Mouse (Mus musculus): Measurements from ENCODE around the gene Rab3gap1. TPM values are rescaled to one million over a fixed set of nuclear protein-coding genes. Genes with fewer than 3 reads are reported as not detected.
A peak's percentile ranks its signal among the peaks of the same experiment; 100 is the strongest.

Rab3gap1 gene
- polyA plus RNA-seq, 1 experiment = 30.7 TPM

GRCm38 (mm10) chr1:127989876-127990731 is 121.5 kb downstream of the Rab3gap1 start:
- Histone ChIP-seq H3K27me3 (replicated peaks) (no peaks in the 10 kb centered on the region), H3K4me1 (peaks cover 64% of the 10 kb centered on the region), H3K36me3 (replicated peaks; ENCODE audit: low read length) (peaks cover 58% of the 10 kb centered on the region), H3K9me3 (no peaks in the 10 kb centered on the region), H3K4me3 (replicated peaks) (peak overlapping the region; percentile 87)
- TF ChIP-seq FLI1 (IDR thresholded peaks at IDR 0.05; ENCODE audit: low read length) (no peak), GATA1 (IDR thresholded peaks at IDR 0.05; ENCODE audit: borderline replicate concordance, low read length) (no peak)

Other genes with a start within 250 kb of the Rab3gap1 start
- 41.1 and 61.1 TPM in 2 replicates for gene Tmem163, start 189.2 kb upstream of the Rab3gap1 start, polyA plus RNA-seq (2012; ENCODE audit: insufficient read depth, low replicate concordance)
- not detected in 2 replicates for gene Acmsd, start 139.4 kb upstream of the Rab3gap1 start, polyA plus RNA-seq (2012; ENCODE audit: insufficient read depth, low replicate concordance)
- gene Ccnt2, start 94.6 kb upstream of the Rab3gap1 start, polyA plus RNA-seq (2012; ENCODE audit: insufficient read depth, low replicate concordance) = 2.5 and 6.0 TPM in 2 replicates
- gene Map3k19, start 13.7 kb upstream of the Rab3gap1 start, polyA plus RNA-seq (2012; ENCODE audit: insufficient read depth, low replicate concordance) = 0.09 TPM in 1 of 2 replicates, not detected in the other
- 0.64 TPM in 1 of 2 replicates, not detected in the other for gene Zranb3, start 234.3 kb downstream of the Rab3gap1 start, polyA plus RNA-seq (2012; ENCODE audit: insufficient read depth, low replicate concordance)
- gene R3hdm1, start 234.5 kb downstream of the Rab3gap1 start, polyA plus RNA-seq (2012; ENCODE audit: insufficient read depth, low replicate concordance) = 28.5 and 60.9 TPM in 2 replicates

Measured in megakaryocyte, embryonic 14.5 days (primary cell).